Mouse (Mus musculus): ENCODE results near the gene Edn1. TPM values are rescaled to one million over a fixed set of nuclear protein-coding genes. Genes with fewer than 3 reads are reported as not detected.

Gene Edn1
- total and polyA plus RNA-seq, 3 experiments = not detected

DNA sequence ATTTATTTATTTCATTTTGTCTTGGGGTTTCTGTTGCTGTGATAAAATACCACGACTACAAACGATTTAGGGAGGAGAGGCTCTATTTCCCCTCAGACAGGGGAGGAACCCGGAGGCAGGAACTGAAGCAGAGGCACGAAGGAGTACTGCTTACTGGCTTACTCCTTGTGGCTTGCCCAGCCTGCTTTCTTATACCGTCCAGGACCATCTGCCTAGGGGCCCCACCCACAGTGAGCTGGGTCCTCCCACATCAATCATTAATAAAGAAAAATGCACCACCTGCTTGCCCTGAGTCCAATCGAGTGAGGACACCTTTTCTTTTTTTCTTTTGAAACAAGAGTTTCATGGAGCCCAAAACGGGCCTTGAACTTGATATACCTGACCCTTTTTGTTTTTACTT lies 44.2 kb downstream of the Edn1 start:
- no peak overlapping the region for H3K9ac ChIP-seq (ENCODE audit: insufficient read depth, low read depth)
- dilution Hi-C loops (cut with MboI; ENCODE audit: extremely low pct_ligation_motif_present, extremely low pct_unique_long_range_greater_than_20kb, low sequenced_read_pairs) = no loop called here
- H3K36me3 ChIP-seq (replicated peaks in 1 of 2; ENCODE audit: control insufficient read depth in 1 of 2, insufficient read depth in 1 of 2, low read length in 1 of 2) = no peaks in the 10 kb centered on the region
- H3K27me3 ChIP-seq (replicated peaks) = peaks cover 21% of the 10 kb centered on the region
- no peak overlapping the region for H3K4me2 ChIP-seq (ENCODE audit: insufficient read depth, low read depth, poor library complexity, severe bottlenecking)
- no peak overlapping the region for H3K27ac ChIP-seq (ENCODE audit: insufficient read depth, low read depth)
- in situ Hi-C loops (cut with MboI; ENCODE audit: low pct_ligation_motif_present, low pct_unique_long_range_greater_than_20kb, low sequenced_read_pairs) = no loop called here
- no peak for DNase-seq (ENCODE audit: extremely low read depth)
- no peak overlapping the region for H3K4me3 ChIP-seq (replicated peaks in 1 of 3; ENCODE audit: low read depth in 2 of 3, low read length in 2 of 3, poor library complexity in 1 of 3)
- no peaks in the 10 kb centered on the region for H3K79me2 ChIP-seq (replicated peaks; ENCODE audit: control insufficient read depth, extremely low read depth, insufficient read depth, poor library complexity, severe bottlenecking)
- peaks cover 3% of the 10 kb centered on the region for H3K9me3 ChIP-seq (replicated peaks; ENCODE audit: low read length)
- no peaks in the 10 kb centered on the region for H3K4me1 ChIP-seq (ENCODE audit: control insufficient read depth in 1 of 2, insufficient read depth in 2 of 2)
- TF ChIP-seq TCF12 (IDR thresholded peaks at IDR 0.05; ENCODE audit: low read depth, low read length) (no peak), POLR2A (IDR thresholded peaks at IDR 0.05; ENCODE audit: low read depth, low read length) (no peak), NRF1 (IDR thresholded peaks at IDR 0.05; ENCODE audit: low read depth, low read length) (no peak), GABPA (IDR thresholded peaks at IDR 0.05; ENCODE audit: insufficient replicate concordance, low read depth, low read length) (no peak), RAD21 (IDR thresholded peaks at IDR 0.05; ENCODE audit: low read depth, low read length) (no peak), UBTF (IDR thresholded peaks at IDR 0.05; ENCODE audit: low read depth, low read length) (no peak), CTCF (conservative IDR thresholded peaks at IDR 0.05 in 1 of 2, IDR thresholded peaks at IDR 0.05 in 1 of 2; ENCODE audit: low read depth in 2 of 2, low read length in 2 of 2) (no peak), USF1 (IDR thresholded peaks at IDR 0.05; ENCODE audit: low read depth, low read length) (no peak), KAT2A (IDR thresholded peaks at IDR 0.05; ENCODE audit: insufficient replicate concordance, low read length) (no peak), TBP (conservative IDR thresholded peaks at IDR 0.05; ENCODE audit: low read depth, low read length) (no peak), ELF1 (IDR thresholded peaks at IDR 0.05; ENCODE audit: low read depth, low read length) (no peak), POLR2AphosphoS2 (IDR thresholded peaks at IDR 0.05; ENCODE audit: low read depth, low read length) (no peak), MXI1 (IDR thresholded peaks at IDR 0.05; ENCODE audit: low read depth, low read length) (no peak), CHD1 (IDR thresholded peaks at IDR 0.05; ENCODE audit: low read depth, low read length) (no peak), ZKSCAN1 (IDR thresholded peaks at IDR 0.05; ENCODE audit: borderline replicate concordance, low read depth, low read length) (no peak), SMC3 (IDR thresholded peaks at IDR 0.05; ENCODE audit: low read depth, low read length) (no peak), ZNF384 (IDR thresholded peaks at IDR 0.05; ENCODE audit: low read depth, low read length) (no peak), MAZ (IDR thresholded peaks at IDR 0.05; ENCODE audit: low read depth, low read length) (no peak)

DNA sequence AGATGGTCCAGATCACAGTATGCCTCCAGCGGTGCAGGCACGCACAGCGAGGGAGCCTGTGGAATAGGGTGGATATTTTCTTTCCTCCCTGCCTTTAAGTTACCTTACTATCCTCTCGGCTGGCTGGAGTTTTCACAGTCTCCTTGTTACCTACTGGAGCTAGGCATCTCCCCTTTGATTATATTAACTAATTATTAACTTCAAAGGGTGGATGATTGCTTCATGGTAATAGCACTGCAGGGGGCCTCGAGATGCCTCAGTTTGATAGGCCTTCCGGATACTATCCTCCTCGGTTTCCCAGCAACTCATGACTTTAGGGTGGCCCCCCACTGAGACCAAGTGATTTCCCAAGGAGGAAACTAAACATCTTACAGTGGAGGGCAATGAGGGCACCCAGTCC lies 45.1 kb downstream of the Edn1 start:
- dilution Hi-C loops (cut with MboI; ENCODE audit: extremely low pct_ligation_motif_present, extremely low pct_unique_long_range_greater_than_20kb, low sequenced_read_pairs) (no loop called here), in situ Hi-C loops (cut with MboI; ENCODE audit: low pct_ligation_motif_present, low pct_unique_long_range_greater_than_20kb, low sequenced_read_pairs) (no loop called here)
- no peak overlapping the region for H3K4me2 ChIP-seq (ENCODE audit: insufficient read depth, low read depth, poor library complexity, severe bottlenecking)
- no peak for DNase-seq (ENCODE audit: extremely low read depth)
- no peak overlapping the region for H3K9ac ChIP-seq (ENCODE audit: insufficient read depth, low read depth)
- H3K27ac ChIP-seq (ENCODE audit: insufficient read depth, low read depth) = no peak overlapping the region
- no peaks in the 10 kb centered on the region for H3K36me3 ChIP-seq (replicated peaks in 1 of 2; ENCODE audit: control insufficient read depth in 1 of 2, insufficient read depth in 1 of 2, low read length in 1 of 2)
- H3K9me3 ChIP-seq (replicated peaks; ENCODE audit: low read length) = peaks cover 3% of the 10 kb centered on the region
- H3K27me3 ChIP-seq (replicated peaks) = peaks cover 14% of the 10 kb centered on the region
- H3K79me2 ChIP-seq (replicated peaks; ENCODE audit: control insufficient read depth, extremely low read depth, insufficient read depth, poor library complexity, severe bottlenecking) = no peaks in the 10 kb centered on the region
- H3K4me3 ChIP-seq (replicated peaks in 1 of 3; ENCODE audit: low read depth in 2 of 3, low read length in 2 of 3, poor library complexity in 1 of 3) = no peak overlapping the region
- TF ChIP-seq GABPA (IDR thresholded peaks at IDR 0.05; ENCODE audit: insufficient replicate concordance, low read depth, low read length) (no peak), IRF4 (IDR thresholded peaks at IDR 0.05; ENCODE audit: low read depth, low read length) (no peak), ETS1 (conservative IDR thresholded peaks at IDR 0.05; ENCODE audit: low read depth, low read length) (no peak), MAX (IDR thresholded peaks at IDR 0.05; ENCODE audit: low read length) (no peak), UBTF (IDR thresholded peaks at IDR 0.05; ENCODE audit: low read depth, low read length) (no peak), HCFC1 (IDR thresholded peaks at IDR 0.05; ENCODE audit: low read depth, low read length) (no peak), CHD1 (IDR thresholded peaks at IDR 0.05; ENCODE audit: low read depth, low read length) (no peak), USF2 (conservative IDR thresholded peaks at IDR 0.05; ENCODE audit: low read depth, low read length) (no peak), RCOR1 (conservative IDR thresholded peaks at IDR 0.05; ENCODE audit: low read depth, low read length) (no peak)
- peaks cover 0 to under 1% of the 10 kb centered on the region in 2 experiments; a peak in 2 of 4 replicates for H3K4me1 ChIP-seq (ENCODE audit: control insufficient read depth in 1 of 2, insufficient read depth in 2 of 2)
